Mouse (Mus musculus): ENCODE measurements around the gene Klhl18. TPM values are rescaled to one million over a fixed set of nuclear protein-coding genes. Genes with fewer than 3 reads are reported as not detected.
A peak's percentile ranks its signal among the peaks of the same experiment; 100 is the strongest.
"Not testable (repeated sequence)": the region's sequence is repeated elsewhere in the genome, so short reads cannot be mapped to it uniquely, and the experiment has no call there.

The Klhl18 gene
- polyA plus RNA-seq, 1 experiment from 2014 or later: 8.7 TPM

DNA sequence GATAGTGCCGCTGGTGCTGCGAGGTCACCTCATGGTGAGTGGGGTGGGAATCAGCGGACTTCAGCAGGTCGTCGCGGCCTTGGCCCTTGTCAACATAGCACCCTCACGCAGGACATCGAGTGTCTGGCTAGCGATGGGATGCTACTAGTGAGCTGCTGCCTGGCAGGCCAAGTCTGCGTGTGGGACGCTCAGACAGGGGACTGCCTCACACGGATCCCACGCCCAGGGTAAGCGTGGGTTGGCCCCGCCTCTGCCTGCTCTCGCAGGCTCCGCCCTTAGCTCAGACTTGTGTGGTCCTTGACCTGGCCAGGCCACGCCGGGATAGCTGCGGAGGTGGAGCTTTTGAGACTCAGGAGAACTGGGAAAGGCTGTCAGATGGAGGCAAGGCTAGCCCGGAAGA lies 95.8 kb downstream of the Klhl18 start:
- H3K9ac ChIP-seq (ENCODE audit: low read depth, low read length): no peak overlapping the region
- H3K4me2 ChIP-seq (ENCODE audit: low read depth, low read length): 0 out of 2 replicates have a peak overlapping the region, but pooled peaks have one; percentile 4

DNA sequence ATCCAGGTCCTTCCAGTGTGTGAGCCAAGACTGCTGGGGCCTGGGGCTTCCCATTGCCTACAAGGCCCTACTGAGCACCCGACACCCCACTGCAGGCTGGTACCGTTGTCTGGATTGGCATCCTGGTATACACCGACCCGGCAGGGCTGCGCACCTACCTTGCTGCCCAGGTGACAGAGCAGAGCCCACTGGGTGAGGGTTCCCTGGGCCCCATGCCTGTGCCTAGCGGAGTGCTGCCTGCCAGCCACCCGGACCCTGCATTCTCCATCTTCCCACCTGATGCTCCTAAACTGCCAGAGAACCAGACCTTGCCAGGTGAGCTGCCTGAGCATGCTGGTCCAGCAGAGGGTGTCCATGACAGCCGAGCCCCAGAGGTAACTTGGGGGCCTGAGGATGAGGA lies 97.1 kb downstream of the Klhl18 start:
- no peak for ATAC-seq
- no peak overlapping the region for H3K4me2 ChIP-seq (ENCODE audit: low read depth, low read length)
- no peaks in the 10 kb centered on the region for H3K27me3 ChIP-seq (replicated peaks; ENCODE audit: control insufficient read depth, insufficient read depth, low read length)
- no peak overlapping the region for H3K9ac ChIP-seq (ENCODE audit: low read depth, low read length)
- no peak overlapping the region for H3K4me3 ChIP-seq (ENCODE audit: low read length)
- H3K27ac ChIP-seq (ENCODE audit: low read length): no peak overlapping the region
- H3K36me3 ChIP-seq (ENCODE audit: control insufficient read depth, insufficient read depth, low read length): peaks cover 8% of the 10 kb centered on the region
- no peaks in the 10 kb centered on the region for H3K9me3 ChIP-seq (ENCODE audit: control insufficient read depth, low read length)
- WGBS: 97% methylated on average over 8 of the region's 8 CpGs
- 0 out of 2 replicates have a peak, but pooled peaks cover 2% of the 10 kb centered on the region for H3K4me1 ChIP-seq (ENCODE audit: control insufficient read depth, insufficient read depth, low read length)

More for the DNA sequence above, 95.8 kb downstream of the Klhl18 start:
- no peaks in the 10 kb centered on the region for H3K9me3 ChIP-seq (ENCODE audit: control insufficient read depth, low read length)
- H3K27ac ChIP-seq (ENCODE audit: low read length): no peak overlapping the region
- H3K27me3 ChIP-seq (replicated peaks; ENCODE audit: control insufficient read depth, insufficient read depth, low read length): no peaks in the 10 kb centered on the region
- H3K4me1 ChIP-seq (ENCODE audit: control insufficient read depth, insufficient read depth, low read length): 0 out of 2 replicates have a peak, but pooled peaks cover 2% of the 10 kb centered on the region
- H3K36me3 ChIP-seq (ENCODE audit: control insufficient read depth, insufficient read depth, low read length): peaks cover 14% of the 10 kb centered on the region
- no peak overlapping the region for H3K4me3 ChIP-seq (ENCODE audit: low read length)
- 31% methylated on average over 21 of the region's 21 CpGs for WGBS
- ATAC-seq: peak; percentile 67

DNA sequence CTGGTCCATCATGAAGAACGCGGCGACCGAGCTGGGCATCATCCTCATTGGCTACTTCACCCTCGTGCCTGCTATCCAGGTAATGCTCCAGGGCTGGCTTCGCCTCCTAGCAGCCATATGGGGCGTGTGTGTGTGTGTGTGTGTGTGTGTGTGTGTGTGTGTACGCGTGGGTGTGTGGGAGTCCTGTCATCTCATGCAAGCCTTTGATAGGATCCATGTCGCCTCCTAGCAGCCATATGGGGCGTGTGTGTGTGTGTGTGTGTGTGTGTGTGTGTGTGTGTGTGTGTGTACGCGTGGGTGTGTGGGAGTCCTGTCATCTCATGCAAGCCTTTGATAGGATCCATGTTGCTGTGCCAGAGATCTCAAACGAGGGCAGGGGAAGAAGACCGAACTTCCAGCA lies 98.8 kb downstream of the Klhl18 start:
- not testable (repeated sequence) for H3K27ac ChIP-seq (ENCODE audit: low read length); H3K9me3 ChIP-seq (ENCODE audit: control insufficient read depth, low read length); ATAC-seq; H3K4me1 ChIP-seq (ENCODE audit: control insufficient read depth, insufficient read depth, low read length); H3K4me2 ChIP-seq (ENCODE audit: low read depth, low read length); H3K9ac ChIP-seq (ENCODE audit: low read depth, low read length); H3K27me3 ChIP-seq (replicated peaks; ENCODE audit: control insufficient read depth, insufficient read depth, low read length); H3K4me3 ChIP-seq (ENCODE audit: low read length)
- H3K36me3 ChIP-seq (ENCODE audit: control insufficient read depth, insufficient read depth, low read length): peaks cover 10% of the 10 kb centered on the region
- WGBS: 82% methylated on average over 15 of the region's 15 CpGs

Other genes starting within 250 kb of the Klhl18 start
- 2.4 and 2.7 TPM in 2 replicates for gene Cspg5, start 232.9 kb downstream of the Klhl18 start, polyA plus RNA-seq (2015; fragmentation: Nextera tagmentation; extraction: Ambion mirVana)
- 19.9 and 20.5 TPM in 2 replicates for gene Elp6, start 171.5 kb downstream of the Klhl18 start, polyA plus RNA-seq (2015; fragmentation: Nextera tagmentation; extraction: Ambion mirVana)
- gene Scap, start 143.4 kb downstream of the Klhl18 start, polyA plus RNA-seq (2015; fragmentation: Nextera tagmentation; extraction: Ambion mirVana): 25.2 and 26.8 TPM in 2 replicates
- gene Ptpn23, start 68.5 kb downstream of the Klhl18 start, polyA plus RNA-seq (2015; fragmentation: Nextera tagmentation; extraction: Ambion mirVana): 10.8 and 12.9 TPM in 2 replicates
- 3.8 and 8.5 TPM in 2 replicates for gene Ngp, start 56.9 kb downstream of the Klhl18 start, polyA plus RNA-seq (2015; fragmentation: Nextera tagmentation; extraction: Ambion mirVana)
- 0.53 and 0.78 TPM in 2 replicates for gene Kif9, start 264 bp upstream of the Klhl18 start, polyA plus RNA-seq (2015; fragmentation: Nextera tagmentation; extraction: Ambion mirVana)
- 16.8 and 18.1 TPM in 2 replicates for gene Setd2, start 55.9 kb upstream of the Klhl18 start, polyA plus RNA-seq (2015; fragmentation: Nextera tagmentation; extraction: Ambion mirVana)
- 25.7 and 28.4 TPM in 2 replicates for gene Nradd, start 147.8 kb upstream of the Klhl18 start, polyA plus RNA-seq (2015; fragmentation: Nextera tagmentation; extraction: Ambion mirVana)
- 4.0 and 4.2 TPM in 2 replicates for gene Nbeal2, start 177.5 kb upstream of the Klhl18 start, polyA plus RNA-seq (2015; fragmentation: Nextera tagmentation; extraction: Ambion mirVana)
- 168 and 188 TPM in 2 replicates for gene Ccdc12, start 179.8 kb upstream of the Klhl18 start, polyA plus RNA-seq (2015; fragmentation: Nextera tagmentation; extraction: Ambion mirVana)

Data from intestine, embryonic 16.5 days (tissue).